Mouse (Mus musculus) CH12.LX (cell line): ENCODE results near the gene Rhbg. TPM values are rescaled to one million over a fixed set of nuclear protein-coding genes. Genes with fewer than 3 reads are reported as not detected.

ENCODE experiments used
- DNase-seq: peaks from one replicate; pipeline ENCODE4 v3.0.0-alpha.2; 2013; ENCODE audit errors: extremely low read depth
- H3K27ac ChIP-seq: 2 replicates; pipeline ENCODE4 v1.5.1; 2012; ENCODE audit warnings: low read depth, mild to moderate bottlenecking, control low read depth, moderate library complexity; ENCODE audit not compliant: insufficient read depth
- H3K27me3 ChIP-seq: replicated peaks from 2 replicates; pipeline ENCODE3; 2012; ENCODE audit warnings: inconsistent platforms
- H3K36me3 ChIP-seq, 2 experiments: replicated peaks in 1 of 2; 2 replicates each; pipeline versions ENCODE3 to v1.6.1; 2012; ENCODE audit warnings: inconsistent platforms in 1 of 2, low read length in 1 of 2, mild to moderate bottlenecking in 1 of 2, mixed read lengths in 1 of 2, moderate library complexity in 1 of 2; ENCODE audit not compliant: control insufficient read depth in 1 of 2, insufficient read depth in 1 of 2
- H3K4me1 ChIP-seq, 2 experiments: 2 replicates each; pipeline ENCODE4 v1.6.1; 2012; ENCODE audit warnings: inconsistent platforms in 1 of 2, moderate library complexity in 1 of 2; ENCODE audit not compliant: insufficient read depth in 2 of 2, control insufficient read depth in 1 of 2
- H3K4me2 ChIP-seq: 2 replicates; pipeline ENCODE4 v1.6.1; 2012; ENCODE audit warnings: low read depth, mild to moderate bottlenecking, control low read depth; ENCODE audit not compliant: poor library complexity, insufficient read depth, severe bottlenecking
- H3K4me3 ChIP-seq, 3 experiments: fragments of 150-350 bp in 1 of 3; sonication (generic) in 1 of 3; replicated peaks in 1 of 3; 2 replicates each; pipeline versions ENCODE3 to v1.5.1; 2011 to 2012; ENCODE audit warnings: low read depth in 2 of 3, low read length in 2 of 3, mild to moderate bottlenecking in 2 of 3, moderate library complexity in 2 of 3, control low read depth in 1 of 3, improper control_type of control experiment in 1 of 3, inconsistent platforms in 1 of 3, mixed read lengths in 1 of 3; ENCODE audit not compliant: poor library complexity in 1 of 3
- H3K79me2 ChIP-seq: replicated peaks from 2 replicates; pipeline ENCODE4 v1.6.1; 2012; ENCODE audit warnings: mild to moderate bottlenecking, moderate library complexity; ENCODE audit not compliant: control insufficient read depth, poor library complexity, insufficient read depth, severe bottlenecking; ENCODE audit errors: extremely low read depth
- H3K9ac ChIP-seq: 2 replicates; pipeline ENCODE4 v1.6.1; 2012; ENCODE audit warnings: low read depth, mild to moderate bottlenecking, control low read depth, moderate library complexity; ENCODE audit not compliant: insufficient read depth
- H3K9me3 ChIP-seq: replicated peaks from 2 replicates; pipeline ENCODE3; 2012; ENCODE audit warnings: low read length, inconsistent platforms, mixed read lengths
- BHLHE40 ChIP-seq: IDR thresholded peaks from 2 replicates; pipeline ENCODE4 v1.6.1; 2011; ENCODE audit warnings: mild to moderate bottlenecking, low read depth, low read length, improper control_type of control experiment
- CHD2 ChIP-seq: IDR thresholded peaks from 2 replicates; pipeline ENCODE4 v1.6.1; 2011; ENCODE audit warnings: low read length, improper control_type of control experiment
- CTCF ChIP-seq, 2 experiments: IDR thresholded peaks in 1 of 2; conservative IDR thresholded peaks in 1 of 2; 2 replicates each; pipeline ENCODE4 v1.5.1; 2011 to 2012; ENCODE audit warnings: low read depth in 2 of 2, low read length in 2 of 2, improper control_type of control experiment in 1 of 2, inconsistent platforms in 1 of 2, mild to moderate bottlenecking in 1 of 2, moderate library complexity in 1 of 2
- E2F4 ChIP-seq: IDR thresholded peaks from 2 replicates; pipeline ENCODE4 v1.6.1; 2011; ENCODE audit warnings: low read depth, low read length, improper control_type of control experiment; ENCODE audit not compliant: insufficient replicate concordance
- ELF1 ChIP-seq: IDR thresholded peaks from 2 replicates; pipeline ENCODE4 v1.6.1; 2014; ENCODE audit warnings: low read depth, mild to moderate bottlenecking, inconsistent platforms, low read length, improper control_type of control experiment
- EP300 ChIP-seq: IDR thresholded peaks from 2 replicates; pipeline ENCODE4 v1.6.1; 2011; ENCODE audit warnings: low read length, improper control_type of control experiment
- ETS1 ChIP-seq: conservative IDR thresholded peaks from 2 replicates; pipeline ENCODE4 v1.6.1; 2012; ENCODE audit warnings: low read depth, mild to moderate bottlenecking, inconsistent platforms, low read length, improper control_type of control experiment, moderate library complexity
- GABPA ChIP-seq: IDR thresholded peaks from 2 replicates; pipeline ENCODE4 v1.6.1; 2012; ENCODE audit warnings: low read depth, low read length, improper control_type of control experiment, inconsistent platforms; ENCODE audit not compliant: insufficient replicate concordance
- HCFC1 ChIP-seq: IDR thresholded peaks from 2 replicates; pipeline ENCODE4 v1.6.1; 2012; ENCODE audit warnings: low read depth, mild to moderate bottlenecking, inconsistent platforms, low read length, improper control_type of control experiment
- IRF4 ChIP-seq: IDR thresholded peaks from 2 replicates; pipeline ENCODE4 v1.6.1; 2014; ENCODE audit warnings: low read depth, mild to moderate bottlenecking, inconsistent platforms, low read length, improper control_type of control experiment
- JUN ChIP-seq: IDR thresholded peaks from 2 replicates; pipeline ENCODE4 v1.6.1; 2011; ENCODE audit warnings: low read depth, mild to moderate bottlenecking, low read length, improper control_type of control experiment, moderate library complexity; ENCODE audit not compliant: insufficient read depth
- JUND ChIP-seq: conservative IDR thresholded peaks from 2 replicates; pipeline ENCODE4 v1.6.1; 2011; ENCODE audit warnings: low read depth, low read length, improper control_type of control experiment
- KAT2A ChIP-seq: IDR thresholded peaks from 2 replicates; pipeline ENCODE4 v1.6.1; 2012; ENCODE audit warnings: low read length, improper control_type of control experiment, inconsistent platforms; ENCODE audit not compliant: insufficient replicate concordance
- MAFK ChIP-seq: IDR thresholded peaks from 2 replicates; pipeline ENCODE4 v1.6.1; 2011; ENCODE audit warnings: low read length, improper control_type of control experiment; ENCODE audit not compliant: insufficient replicate concordance
- MAX ChIP-seq: IDR thresholded peaks from 2 replicates; pipeline ENCODE4 v1.6.1; 2011; ENCODE audit warnings: low read length, improper control_type of control experiment
- MEF2A ChIP-seq: IDR thresholded peaks from 2 replicates; pipeline ENCODE4 v1.6.1; 2014; ENCODE audit warnings: low read depth, mild to moderate bottlenecking, inconsistent platforms, low read length, improper control_type of control experiment, borderline replicate concordance
- MYC ChIP-seq: IDR thresholded peaks from 2 replicates; pipeline ENCODE4 v1.6.1; 2011; ENCODE audit warnings: low read depth, mild to moderate bottlenecking, improper control_type of control experiment, low read length
- NELFE ChIP-seq: IDR thresholded peaks from 2 replicates; pipeline ENCODE4 v1.6.1; 2011; ENCODE audit warnings: low read depth, low read length, improper control_type of control experiment
- NRF1 ChIP-seq: IDR thresholded peaks from 2 replicates; pipeline ENCODE4 v1.6.1; 2014; ENCODE audit warnings: low read depth, mild to moderate bottlenecking, inconsistent platforms, low read length, improper control_type of control experiment, moderate library complexity
- PAX5 ChIP-seq: IDR thresholded peaks from 2 replicates; pipeline ENCODE4 v1.6.1; 2012; ENCODE audit warnings: low read length, inconsistent platforms, mixed read lengths
- POLR2A ChIP-seq: IDR thresholded peaks from 2 replicates; pipeline ENCODE4 v1.6.1; 2011; ENCODE audit warnings: low read depth, mild to moderate bottlenecking, improper control_type of control experiment, low read length
- POLR2AphosphoS2 ChIP-seq: IDR thresholded peaks from 2 replicates; pipeline ENCODE4 v1.6.1; 2011; ENCODE audit warnings: low read depth, low read length, improper control_type of control experiment
- RAD21 ChIP-seq: IDR thresholded peaks from 2 replicates; pipeline ENCODE4 v1.6.1; 2011; ENCODE audit warnings: low read depth, mild to moderate bottlenecking, low read length, improper control_type of control experiment, moderate library complexity
- RCOR1 ChIP-seq: conservative IDR thresholded peaks from 2 replicates; pipeline ENCODE4 v1.6.1; 2012; ENCODE audit warnings: low read depth, mild to moderate bottlenecking, inconsistent platforms, low read length, improper control_type of control experiment
- SIN3A ChIP-seq: IDR thresholded peaks from 2 replicates; pipeline ENCODE4 v1.6.1; 2012; ENCODE audit warnings: low read length, improper control_type of control experiment, inconsistent platforms
- SMC3 ChIP-seq: IDR thresholded peaks from 2 replicates; pipeline ENCODE4 v1.6.1; 2011; ENCODE audit warnings: low read depth, low read length, improper control_type of control experiment
- TBP ChIP-seq: conservative IDR thresholded peaks from 2 replicates; pipeline ENCODE4 v1.6.1; 2011; ENCODE audit warnings: low read depth, low read length, improper control_type of control experiment
- TCF12 ChIP-seq: IDR thresholded peaks from 2 replicates; pipeline ENCODE4 v1.6.1; 2014; ENCODE audit warnings: low read depth, mild to moderate bottlenecking, inconsistent platforms, low read length, improper control_type of control experiment
- UBTF ChIP-seq: IDR thresholded peaks from 2 replicates; pipeline ENCODE4 v1.6.1; 2012; ENCODE audit warnings: low read depth, mild to moderate bottlenecking, inconsistent platforms, low read length, improper control_type of control experiment, moderate library complexity
- USF1 ChIP-seq: IDR thresholded peaks from 2 replicates; pipeline ENCODE4 v1.6.1; 2014; ENCODE audit warnings: low read depth, mild to moderate bottlenecking, inconsistent platforms, low read length, improper control_type of control experiment
- USF2 ChIP-seq: conservative IDR thresholded peaks from 2 replicates; pipeline ENCODE4 v1.6.1; 2011; ENCODE audit warnings: low read depth, low read length, improper control_type of control experiment
- ZC3H11A ChIP-seq: IDR thresholded peaks from 2 replicates; pipeline ENCODE4 v1.6.1; 2012; ENCODE audit warnings: low read depth, mild to moderate bottlenecking, inconsistent platforms, low read length, improper control_type of control experiment
- ZKSCAN1 ChIP-seq: IDR thresholded peaks from 2 replicates; pipeline ENCODE4 v1.6.1; 2012; ENCODE audit warnings: low read depth, inconsistent platforms, low read length, improper control_type of control experiment, borderline replicate concordance
- ZNF384 ChIP-seq: IDR thresholded peaks from 2 replicates; pipeline ENCODE4 v1.6.1; 2012; ENCODE audit warnings: low read depth, low read length, improper control_type of control experiment, inconsistent platforms
- dilution Hi-C: fragments of 300-500 bp; cut with MboI; formaldehyde crosslinking; loops from 2 replicates; pipeline ENCODE4 v1.14.3; 2020; ENCODE audit warnings: low sequenced_read_pairs; ENCODE audit not compliant: extremely low pct_unique_long_range_greater_than_20kb, extremely low pct_ligation_motif_present
- in situ Hi-C: fragments of 300-500 bp; cut with MboI; formaldehyde crosslinking; loops from 3 replicates; pipeline ENCODE4 v1.14.3; 2019; ENCODE audit warnings: low sequenced_read_pairs, low pct_ligation_motif_present, low pct_unique_long_range_greater_than_20kb, mixed read lengths
- polyA plus RNA-seq: library from polyadenylated mRNA; unstranded; fragments of >175 nt; gene quantifications from 2 replicates; pipeline ENCODE4 v1.2.1, GENCODE M21; 2012; ENCODE audit warnings: low read depth; ENCODE audit not compliant: insufficient read length
- total RNA-seq, 2 experiments: library from RNA; depleted of rRNA; stranded (reverse); fragments of 300-350 nt in 1 of 2; fragments of >200 nt in 1 of 2; gene quantifications; 2 replicates each; pipeline ENCODE4 v1.2.3; 2012 to 2014

Rhbg gene
- total and polyA plus RNA-seq, 3 experiments: 0.08 TPM; not detected in 2

DNA sequence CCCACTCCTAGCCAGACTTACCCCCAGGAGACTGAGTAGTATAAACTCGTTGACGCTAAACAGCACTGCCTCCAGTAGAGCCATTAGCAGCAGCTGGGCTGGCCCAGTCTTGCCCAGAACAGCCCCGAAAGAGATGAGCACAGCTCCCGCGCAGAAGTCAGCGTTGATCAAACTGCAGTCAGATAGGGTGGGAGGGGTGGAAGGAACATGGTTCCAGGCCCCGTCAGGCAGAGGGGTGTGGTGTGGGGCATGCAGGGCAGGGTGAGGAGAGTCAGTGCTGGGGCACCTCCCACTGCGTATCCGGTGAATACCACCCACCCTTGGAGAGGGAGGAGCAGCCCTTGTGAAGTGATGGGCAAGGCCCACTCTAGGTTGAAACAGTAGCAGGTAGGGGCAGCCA lies 6.8 kb downstream of the Rhbg start:
- H3K36me3 ChIP-seq: no peaks in the 10 kb centered on the region
- dilution Hi-C loops: no loop called here
- no peaks in the 10 kb centered on the region for H3K79me2 ChIP-seq
- H3K9me3 ChIP-seq: no peaks in the 10 kb centered on the region
- no peak overlapping the region for H3K27ac ChIP-seq
- no peak overlapping the region for H3K9ac ChIP-seq
- peaks cover 10 to 21% of the 10 kb centered on the region in 2 experiments for H3K4me1 ChIP-seq
- DNase-seq: no peak
- peaks cover 59% of the 10 kb centered on the region for H3K27me3 ChIP-seq
- TF ChIP-seq TBP (no peak), RAD21 (no peak), RCOR1 (no peak), IRF4 (no peak)
- no peak overlapping the region for H3K4me3 ChIP-seq
- H3K4me2 ChIP-seq: no peak overlapping the region
- in situ Hi-C loops: no loop called here

DNA sequence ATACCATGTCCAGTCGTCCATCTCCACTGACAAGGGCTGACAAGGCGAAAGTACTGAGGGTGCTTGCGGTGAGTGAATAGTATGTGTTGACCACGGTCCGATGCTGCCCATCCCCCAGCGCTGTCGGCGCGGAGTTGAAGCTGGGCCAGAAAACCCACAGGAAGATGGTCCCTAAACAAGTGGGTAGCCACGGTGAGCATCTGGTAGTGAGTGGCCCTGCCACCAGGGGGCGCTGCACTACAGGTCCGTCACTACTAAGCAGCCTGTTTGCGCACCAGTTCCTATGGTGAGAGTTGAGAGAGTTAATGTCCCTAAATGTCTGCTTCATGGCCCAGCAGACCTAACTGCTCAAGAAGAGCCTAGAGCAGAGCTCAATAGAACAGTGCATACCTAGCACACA lies 8.7 kb downstream of the Rhbg start:
- no peak overlapping the region for H3K27ac ChIP-seq
- peaks cover 66% of the 10 kb centered on the region for H3K27me3 ChIP-seq
- H3K4me3 ChIP-seq: no peak overlapping the region
- peaks cover 10 to 27% of the 10 kb centered on the region in 2 experiments for H3K4me1 ChIP-seq
- peak; percentile 74 for DNase-seq
- H3K79me2 ChIP-seq: no peaks in the 10 kb centered on the region
- in situ Hi-C loops: no loop called here
- H3K36me3 ChIP-seq: no peaks in the 10 kb centered on the region
- H3K9me3 ChIP-seq: no peaks in the 10 kb centered on the region
- H3K4me2 ChIP-seq: no peak overlapping the region
- no peak overlapping the region for H3K9ac ChIP-seq
- dilution Hi-C loops: no loop called here
- TF ChIP-seq CTCF (conservative IDR thresholded peaks at IDR 0.05 in 1 of 2, IDR thresholded peaks at IDR 0.05 in 1 of 2; ENCODE audit: low read depth in 2 of 2, low read length in 2 of 2) (peak; percentile 83 to 95), NRF1 (no peak), POLR2A (no peak), IRF4 (0 out of 2 replicates have a peak, but pooled peaks have one; percentile 17), UBTF (no peak), ZNF384 (no peak), USF1 (no peak), BHLHE40 (no peak), ETS1 (no peak), CHD2 (no peak), NELFE (no peak), JUND (no peak), KAT2A (no peak), MAFK (no peak), ELF1 (no peak), EP300 (no peak), GABPA (no peak), JUN (no peak), HCFC1 (no peak), MYC (no peak), SMC3 (peak; percentile 66), MAX (peak; percentile 16; the same call in 1 of the 2 replicates), TCF12 (no peak), SIN3A (no peak), ZKSCAN1 (no peak), PAX5 (no peak), RAD21 (peak; percentile 57), USF2 (no peak), TBP (no peak), ZC3H11A (no peak), POLR2AphosphoS2 (no peak), E2F4 (no peak), RCOR1 (no peak), MEF2A (no peak)
